Mouse (Mus musculus) kidney, postnatal 4 days (tissue): Measurements from ENCODE around the gene Krtap17-1.
A peak's percentile ranks its signal among the peaks of the same experiment; 100 is the strongest.

Experiments used
- DNase-seq, 2 experiments: peaks; one replicate each; pipeline ENCODE4 v3.0.0; 2021; ENCODE audit warnings: mixed read lengths in 2 of 2

The Krtap17-1 gene

GRCm38 (mm10) chr11:99964213-99964612 lies 29.6 kb downstream of the Krtap17-1 start:
- peak in 1 of 2 experiments; percentile 9 for DNase-seq

GRCm38 (mm10) chr11:99948175-99948574 lies 45.6 kb downstream of the Krtap17-1 start, which contains the start of gene Krtap9-5:
Gene Krtap9-5 (plus strand): TSS chr11:99948475.
- no peak for DNase-seq
